Mouse (Mus musculus) lung, adult 2 months (tissue): ENCODE measurements at regions not wholly inside any gene's neighbourhood (a gene's known extent, or its start where the extent isn't known, plus 50 kb on each side); places are given as distances from the start of the nearest gene placed in this dataset.

Experiments
- CTCF ChIP-seq: fragments of 200-500 bp; IDR thresholded peaks from 2 replicates; pipeline ENCODE4 v1.5.1; 2011; ENCODE audit warnings: mild to moderate bottlenecking, low read length, control low read depth; ENCODE audit not compliant: insufficient read depth
- POLR2A ChIP-seq: fragments of 200-500 bp; IDR thresholded peaks from 2 replicates; pipeline ENCODE4 v1.6.1; 2011; ENCODE audit warnings: low read depth, mild to moderate bottlenecking, control low read depth, low read length, borderline replicate concordance; ENCODE audit errors: extremely low read depth

GRCm38 (mm10) chr4:105610917-105611316 lies 178.8 kb upstream of the Gm12728 start:
- TF ChIP-seq CTCF (no peak), POLR2A (no peak)
